Mouse (Mus musculus) liver, postnatal 0 days (tissue): ENCODE results near the gene Fbxo21.

Experiments
- CTCF ChIP-seq: sonication (generic); IDR thresholded peaks from 2 replicates; pipeline ENCODE4 v1.5.1; 2016; ENCODE audit warnings: antibody characterized with exemption, low read depth
- EP300 ChIP-seq: IDR thresholded peaks from 2 replicates; pipeline ENCODE4 v1.6.1; 2016; ENCODE audit warnings: antibody characterized with exemption, low read depth, mild to moderate bottlenecking

DNA sequence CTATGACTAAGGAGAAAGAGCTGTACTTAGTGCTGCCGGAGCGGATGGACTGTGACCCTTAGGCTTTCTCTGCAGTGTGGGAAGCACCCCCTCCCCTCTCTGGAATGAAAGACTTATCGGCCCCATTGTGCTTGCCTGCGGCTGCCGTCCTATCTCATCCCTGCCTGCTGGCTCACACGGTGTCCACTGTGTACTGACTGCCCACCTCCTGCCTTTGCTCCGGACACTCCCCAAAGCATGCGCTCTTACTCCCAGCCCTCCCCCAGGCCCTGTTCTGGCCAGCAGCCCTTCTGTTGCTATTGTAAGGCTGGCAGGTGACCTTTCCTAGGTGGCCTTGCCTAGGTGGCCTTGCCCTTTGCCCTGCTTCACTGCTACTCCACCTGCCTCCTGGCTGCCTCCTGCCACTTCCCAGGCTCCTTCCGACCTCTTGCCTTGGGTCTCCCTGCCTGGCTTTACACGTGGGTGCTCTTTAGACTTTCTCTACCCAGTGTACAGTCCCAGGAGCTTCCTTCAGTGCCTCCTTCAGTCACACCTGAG lies 21.0 kb downstream of the Fbxo21 start:
- TF ChIP-seq CTCF: no peak
- no peak for TF ChIP-seq EP300
